Mouse (Mus musculus): Measurements from ENCODE around the gene Plekhg6. TPM values are rescaled to one million over a fixed set of nuclear protein-coding genes. Genes with fewer than 3 reads are reported as not detected.

Plekhg6 gene
- polyA plus RNA-seq, 1 experiment, result 0.39 TPM

- peaks cover 4% of the 10 kb centered on the region for H3K36me3 ChIP-seq (replicated peaks; ENCODE audit: low read length)
- no peak overlapping the region for H3K4me3 ChIP-seq (replicated peaks)
- TF ChIP-seq FLI1 (IDR thresholded peaks at IDR 0.05; ENCODE audit: low read length) (no peak), GATA1 (IDR thresholded peaks at IDR 0.05; ENCODE audit: borderline replicate concordance, low read length) (no peak)
- peaks cover 63% of the 10 kb centered on the region for H3K4me1 ChIP-seq
- peaks cover 2% of the 10 kb centered on the region for H3K27me3 ChIP-seq (replicated peaks)
- H3K9me3 ChIP-seq, result no peaks in the 10 kb centered on the region
Measured at GRCm38 (mm10) chr6:125420458-125421063, 40.0 kb upstream of the Plekhg6 start.

GRCm38 (mm10) chr6:125418744-125419143 lies 38.2 kb upstream of the Plekhg6 start:
- Histone ChIP-seq H3K4me1 (peaks cover 46% of the 10 kb centered on the region), H3K9me3 (no peaks in the 10 kb centered on the region), H3K27me3 (replicated peaks) (peaks cover 7% of the 10 kb centered on the region), H3K36me3 (replicated peaks; ENCODE audit: low read length) (peaks cover 4% of the 10 kb centered on the region), H3K4me3 (replicated peaks) (peak overlapping the region; percentile 72)
- TF ChIP-seq FLI1 (IDR thresholded peaks at IDR 0.05; ENCODE audit: low read length) (no peak), GATA1 (IDR thresholded peaks at IDR 0.05; ENCODE audit: borderline replicate concordance, low read length) (no peak)

- Histone ChIP-seq H3K4me1 (peaks cover 9% of the 10 kb centered on the region), H3K36me3 (replicated peaks; ENCODE audit: low read length) (no peaks in the 10 kb centered on the region)
- TF ChIP-seq FLI1 (IDR thresholded peaks at IDR 0.05; ENCODE audit: low read length) (no peak), GATA1 (IDR thresholded peaks at IDR 0.05; ENCODE audit: borderline replicate concordance, low read length) (no peak)
Measured at GRCm38 (mm10) chr6:125413326-125413725, 32.7 kb upstream of the Plekhg6 start.

GRCm38 (mm10) chr6:125411661-125412060 lies 31.1 kb upstream of the Plekhg6 start:
- H3K9me3 ChIP-seq, result peaks cover 10% of the 10 kb centered on the region
- peaks cover 25% of the 10 kb centered on the region for H3K27me3 ChIP-seq (replicated peaks)
- no peaks in the 10 kb centered on the region for H3K36me3 ChIP-seq (replicated peaks; ENCODE audit: low read length)
- no peak overlapping the region for H3K4me3 ChIP-seq (replicated peaks)
- H3K4me1 ChIP-seq, result peaks cover 14% of the 10 kb centered on the region
- TF ChIP-seq FLI1 (IDR thresholded peaks at IDR 0.05; ENCODE audit: low read length), result no peak
- TF ChIP-seq GATA1 (IDR thresholded peaks at IDR 0.05; ENCODE audit: borderline replicate concordance, low read length), result no peak

More at GRCm38 (mm10) chr6:125413326-125413725, 32.7 kb upstream of the Plekhg6 start:
- Histone ChIP-seq H3K4me3 (replicated peaks) (no peak overlapping the region), H3K9me3 (peaks cover 10% of the 10 kb centered on the region), H3K27me3 (replicated peaks) (peaks cover 27% of the 10 kb centered on the region)

- Histone ChIP-seq H3K4me1 (peaks cover 14% of the 10 kb centered on the region), H3K4me3 (replicated peaks) (no peak overlapping the region), H3K27me3 (replicated peaks) (peaks cover 25% of the 10 kb centered on the region), H3K9me3 (peaks cover 10% of the 10 kb centered on the region), H3K36me3 (replicated peaks; ENCODE audit: low read length) (no peaks in the 10 kb centered on the region)
- no peak for TF ChIP-seq FLI1 (IDR thresholded peaks at IDR 0.05; ENCODE audit: low read length)
- TF ChIP-seq GATA1 (IDR thresholded peaks at IDR 0.05; ENCODE audit: borderline replicate concordance, low read length), result no peak
Measured at GRCm38 (mm10) chr6:125410995-125411547, 30.5 kb upstream of the Plekhg6 start.

GRCm38 (mm10) chr6:125410551-125410950 lies 30.0 kb upstream of the Plekhg6 start:
- H3K27me3 ChIP-seq (replicated peaks), result peaks cover 25% of the 10 kb centered on the region
- TF ChIP-seq GATA1 (IDR thresholded peaks at IDR 0.05; ENCODE audit: borderline replicate concordance, low read length), result no peak
- H3K4me1 ChIP-seq, result peaks cover 20% of the 10 kb centered on the region
- no peak overlapping the region for H3K4me3 ChIP-seq (replicated peaks)
- H3K36me3 ChIP-seq (replicated peaks; ENCODE audit: low read length), result no peaks in the 10 kb centered on the region
- H3K9me3 ChIP-seq, result peaks cover 10% of the 10 kb centered on the region

- peaks cover 18% of the 10 kb centered on the region for H3K27me3 ChIP-seq (replicated peaks)
- TF ChIP-seq FLI1 (IDR thresholded peaks at IDR 0.05; ENCODE audit: low read length) (no peak), GATA1 (IDR thresholded peaks at IDR 0.05; ENCODE audit: borderline replicate concordance, low read length) (no peak)
- H3K36me3 ChIP-seq (replicated peaks; ENCODE audit: low read length), result no peaks in the 10 kb centered on the region
- peaks cover 10% of the 10 kb centered on the region for H3K9me3 ChIP-seq
- no peak overlapping the region for H3K4me3 ChIP-seq (replicated peaks)
- peaks cover 33% of the 10 kb centered on the region for H3K4me1 ChIP-seq
Measured at GRCm38 (mm10) chr6:125407657-125408056, 27.1 kb upstream of the Plekhg6 start.

- TF ChIP-seq FLI1 (IDR thresholded peaks at IDR 0.05; ENCODE audit: low read length), result no peak
- TF ChIP-seq GATA1 (IDR thresholded peaks at IDR 0.05; ENCODE audit: borderline replicate concordance, low read length), result no peak
- Histone ChIP-seq H3K4me3 (replicated peaks) (no peak overlapping the region), H3K27me3 (replicated peaks) (peaks cover 18% of the 10 kb centered on the region), H3K36me3 (replicated peaks; ENCODE audit: low read length) (no peaks in the 10 kb centered on the region), H3K9me3 (peaks cover 10% of the 10 kb centered on the region), H3K4me1 (peaks cover 33% of the 10 kb centered on the region)
Measured at GRCm38 (mm10) chr6:125407224-125407623, 26.6 kb upstream of the Plekhg6 start.

GRCm38 (mm10) chr6:125405461-125406382 lies 25.1 kb upstream of the Plekhg6 start:
- Histone ChIP-seq H3K36me3 (replicated peaks; ENCODE audit: low read length) (no peaks in the 10 kb centered on the region), H3K9me3 (peaks cover 10% of the 10 kb centered on the region), H3K4me3 (replicated peaks) (peak overlapping the region; percentile 52), H3K4me1 (peaks cover 27% of the 10 kb centered on the region), H3K27me3 (replicated peaks) (peaks cover 12% of the 10 kb centered on the region)
- TF ChIP-seq GATA1 (IDR thresholded peaks at IDR 0.05; ENCODE audit: borderline replicate concordance, low read length) (no peak), FLI1 (IDR thresholded peaks at IDR 0.05; ENCODE audit: low read length) (no peak)

Data from megakaryocyte, embryonic 14.5 days (primary cell).